Mouse (Mus musculus) midbrain, embryonic 14.5 days (tissue): ENCODE measurements at regions not wholly inside any gene's neighbourhood (a gene's known extent, or its start where the extent isn't known, plus 50 kb on each side); places are given as distances from the start of the nearest gene placed in this dataset.

Experiments
- ATAC-seq: fragments of 200-750 bp; cut with Nextera tagmentation; 2 replicates; pipeline ENCODE4 v1.8.0; 2017; ENCODE audit warnings: moderate number of reproducible peaks, moderate library complexity; ENCODE audit not compliant: low FRiP score, low TSS enrichment
- DNase-seq: peaks from one replicate; pipeline ENCODE4 v3.0.0-alpha.2; 2015
- H3K27ac ChIP-seq: fragments of 300-500 bp; sonication (generic); replicated peaks from 2 replicates; pipeline ENCODE4 v1.5.1; 2014; ENCODE audit warnings: mild to moderate bottlenecking, low read depth, low read length, moderate library complexity
- H3K27me3 ChIP-seq: fragments of 300-500 bp; sonication (generic); 2 replicates; pipeline ENCODE4 v1.6.1; 2014; ENCODE audit warnings: low read length, control low read depth, mixed read lengths; ENCODE audit not compliant: control insufficient read depth, insufficient read depth
- H3K36me3 ChIP-seq: fragments of 300-500 bp; sonication (generic); 2 replicates; pipeline ENCODE4 v1.6.1; 2014; ENCODE audit warnings: low read length, control low read depth; ENCODE audit not compliant: control insufficient read depth, insufficient read depth
- H3K4me1 ChIP-seq: fragments of 300-500 bp; sonication (generic); 2 replicates; pipeline ENCODE4 v1.6.1; 2014; ENCODE audit warnings: mild to moderate bottlenecking, antibody characterized with exemption, low read length, control low read depth; ENCODE audit not compliant: control insufficient read depth, insufficient read depth
- H3K4me2 ChIP-seq: fragments of 300-500 bp; sonication (generic); 2 replicates; pipeline ENCODE4 v1.6.1; 2014; ENCODE audit warnings: mild to moderate bottlenecking, low read length, moderate library complexity
- H3K4me3 ChIP-seq: fragments of 300-500 bp; sonication (generic); replicated peaks from 2 replicates; pipeline ENCODE4 v1.5.1; 2014; ENCODE audit warnings: low read depth, low read length
- H3K9ac ChIP-seq: fragments of 300-500 bp; sonication (generic); replicated peaks from 2 replicates; pipeline ENCODE4 v1.6.1; 2014; ENCODE audit warnings: mild to moderate bottlenecking, low read length, moderate library complexity
- H3K9me3 ChIP-seq: fragments of 300-500 bp; sonication (generic); 2 replicates; pipeline ENCODE4 v1.6.1; 2016; ENCODE audit warnings: low read length, control low read depth, mixed read lengths; ENCODE audit not compliant: control insufficient read depth
- WGBS: fragments of 180-500 bp; shearing (Covaris S2); extraction: QIAGEN DNeasy Blood & Tissue Kit; methylation state at CpG from one replicate; pipeline ENCODE4 v1.1.7; 2014; 5-methylcytosine and 5-hydroxymethylcytosine counted together

GRCm38 (mm10) chr11:71937108-71937507 lies 100.2 kb downstream of the Aipl1 start:
- H3K9me3 ChIP-seq = no peaks in the 10 kb centered on the region
- H3K27ac ChIP-seq = no peak overlapping the region
- H3K36me3 ChIP-seq = no peaks in the 10 kb centered on the region
- ATAC-seq (no peak), DNase-seq (no peak)
- WGBS = 40% methylated on average over 6 of the region's 6 CpGs
- no peak overlapping the region for H3K4me3 ChIP-seq
- no peaks in the 10 kb centered on the region for H3K4me1 ChIP-seq
- no peaks in the 10 kb centered on the region for H3K27me3 ChIP-seq
- no peak overlapping the region for H3K9ac ChIP-seq
- H3K4me2 ChIP-seq = no peak overlapping the region

GRCm38 (mm10) chr11:71929716-71930488 lies 107.4 kb downstream of the Aipl1 start:
- ATAC-seq (no peak), DNase-seq (no peak)
- no peak overlapping the region for H3K4me2 ChIP-seq
- no peak overlapping the region for H3K9ac ChIP-seq
- WGBS = 83% methylated on average over 7 of the region's 7 CpGs
- H3K4me1 ChIP-seq = no peaks in the 10 kb centered on the region
- no peaks in the 10 kb centered on the region for H3K36me3 ChIP-seq
- no peak overlapping the region for H3K4me3 ChIP-seq
- H3K27me3 ChIP-seq = no peaks in the 10 kb centered on the region
- no peak overlapping the region for H3K27ac ChIP-seq
- H3K9me3 ChIP-seq = no peaks in the 10 kb centered on the region

- no peak overlapping the region for H3K9ac ChIP-seq
- no peaks in the 10 kb centered on the region for H3K27me3 ChIP-seq
- H3K4me3 ChIP-seq = no peak overlapping the region
- WGBS = 69% methylated on average over 5 of the region's 5 CpGs
- H3K9me3 ChIP-seq = no peaks in the 10 kb centered on the region
- no peaks in the 10 kb centered on the region for H3K4me1 ChIP-seq
- H3K4me2 ChIP-seq = no peak overlapping the region
- ATAC-seq (no peak), DNase-seq (no peak)
- H3K27ac ChIP-seq = no peak overlapping the region
- H3K36me3 ChIP-seq = no peaks in the 10 kb centered on the region
Measured at GRCm38 (mm10) chr11:71914665-71915064, 122.6 kb downstream of the Aipl1 start.

GRCm38 (mm10) chr11:71912626-71913025 lies 124.7 kb downstream of the Aipl1 start:
- WGBS = 91% methylated on average over 5 of the region's 5 CpGs
- H3K4me1 ChIP-seq = no peaks in the 10 kb centered on the region
- no peak for ATAC-seq

DNA sequence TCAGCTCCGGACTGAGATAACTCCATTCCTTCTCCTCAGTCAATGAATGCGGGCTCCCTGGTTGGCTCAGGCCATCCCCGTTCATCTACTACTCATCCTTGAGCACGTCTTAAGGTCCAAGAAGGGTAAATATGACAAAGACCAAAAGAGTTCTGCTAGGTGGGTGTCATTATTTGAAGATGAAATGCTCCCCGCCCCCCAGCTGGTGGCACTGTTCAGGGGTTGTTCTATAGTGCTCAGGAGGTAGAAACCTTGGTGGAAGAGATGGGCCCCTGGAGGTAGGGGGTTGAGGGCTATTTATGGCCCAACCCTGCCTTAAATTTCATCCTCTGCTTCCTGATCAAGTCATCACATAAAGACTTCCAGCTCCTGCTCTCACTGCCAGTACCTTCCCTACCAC lies 126.0 kb downstream of the Aipl1 start:
- ATAC-seq = no peak
- no peaks in the 10 kb centered on the region for H3K36me3 ChIP-seq
- no peaks in the 10 kb centered on the region for H3K4me1 ChIP-seq
- H3K4me3 ChIP-seq = no peak overlapping the region
- no peaks in the 10 kb centered on the region for H3K27me3 ChIP-seq
- H3K9me3 ChIP-seq = no peaks in the 10 kb centered on the region
- H3K4me2 ChIP-seq = no peak overlapping the region
- H3K27ac ChIP-seq = no peak overlapping the region
- H3K9ac ChIP-seq = no peak overlapping the region
- WGBS = 86% methylated on average over 5 of the region's 5 CpGs
- no peak for DNase-seq

More at GRCm38 (mm10) chr11:71912626-71913025, 124.7 kb downstream of the Aipl1 start:
- Histone ChIP-seq H3K9me3 (no peaks in the 10 kb centered on the region), H3K27ac (no peak overlapping the region), H3K36me3 (no peaks in the 10 kb centered on the region), H3K4me2 (no peak overlapping the region), H3K4me3 (no peak overlapping the region), H3K27me3 (no peaks in the 10 kb centered on the region), H3K9ac (no peak overlapping the region)
- no peak for DNase-seq

GRCm38 (mm10) chr11:71908616-71909015 lies 128.7 kb downstream of the Aipl1 start:
- ATAC-seq = no peak
- Histone ChIP-seq H3K9ac (no peak overlapping the region), H3K4me3 (no peak overlapping the region), H3K4me2 (no peak overlapping the region), H3K4me1 (no peaks in the 10 kb centered on the region), H3K27ac (no peak overlapping the region), H3K9me3 (no peaks in the 10 kb centered on the region), H3K27me3 (no peaks in the 10 kb centered on the region), H3K36me3 (no peaks in the 10 kb centered on the region)
- no peak for DNase-seq
- 30% methylated on average over 7 of the region's 7 CpGs for WGBS

GRCm38 (mm10) chr11:71903020-71903410 lies 134.3 kb downstream of the Aipl1 start:
- WGBS = 43% methylated on average over 2 of the region's 2 CpGs
- H3K27me3 ChIP-seq = no peaks in the 10 kb centered on the region
- no peak overlapping the region for H3K4me3 ChIP-seq
- H3K9me3 ChIP-seq = no peaks in the 10 kb centered on the region
- no peak overlapping the region for H3K9ac ChIP-seq
- no peaks in the 10 kb centered on the region for H3K36me3 ChIP-seq
- H3K27ac ChIP-seq = no peak overlapping the region
- ATAC-seq = peak; percentile 60; the same call in 1 of the 2 replicates
- H3K4me2 ChIP-seq = no peak overlapping the region
- peaks cover 7% of the 10 kb centered on the region; the same call in 1 of the 2 replicates for H3K4me1 ChIP-seq
- DNase-seq = peak; percentile 45

DNA sequence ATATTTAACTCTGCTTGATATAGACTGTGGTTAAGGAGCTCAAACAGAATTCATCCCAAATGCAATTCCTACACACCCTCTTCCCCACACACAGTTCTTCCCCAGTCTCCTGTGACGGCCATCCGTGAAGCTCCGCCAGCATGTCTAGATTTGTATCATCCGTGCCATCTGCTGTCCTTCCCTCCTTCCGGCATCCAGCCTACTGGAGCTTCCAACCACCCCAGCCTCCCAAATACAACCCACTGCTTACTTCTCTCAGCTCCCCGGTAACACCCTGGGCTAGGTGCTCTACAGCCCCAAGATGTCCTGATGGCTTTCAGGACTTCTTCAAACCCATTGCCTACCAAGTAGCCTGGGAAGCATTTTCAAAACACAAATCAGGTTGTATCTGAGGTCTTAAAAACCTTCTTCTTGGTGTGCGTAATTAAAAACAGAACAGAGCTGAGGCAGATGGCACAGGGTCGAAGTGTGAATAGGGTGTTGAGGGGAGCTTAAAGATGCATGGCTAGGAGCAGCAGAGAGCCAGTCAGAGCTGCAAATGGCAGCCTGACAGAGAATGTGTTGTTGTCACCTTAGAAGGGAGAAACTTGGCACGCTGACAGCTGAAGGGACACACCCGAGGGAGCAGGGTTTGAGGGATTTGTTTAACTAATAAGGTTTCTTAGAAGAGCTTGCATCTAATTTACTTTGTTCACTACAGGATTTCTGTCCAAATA lies 134.8 kb downstream of the Aipl1 start:
- WGBS = 54% methylated on average over 10 of the region's 10 CpGs
- Histone ChIP-seq H3K27me3 (no peaks in the 10 kb centered on the region), H3K4me3 (no peak overlapping the region), H3K9me3 (no peaks in the 10 kb centered on the region), H3K27ac (0 out of 2 replicates have a peak overlapping the region, but pooled peaks have one; percentile 32), H3K4me2 (no peak overlapping the region), H3K36me3 (no peaks in the 10 kb centered on the region), H3K9ac (no peak overlapping the region), H3K4me1 (peaks cover 7% of the 10 kb centered on the region; the same call in 1 of the 2 replicates)
- ATAC-seq (no peak; the same call in 1 of the 2 replicates), DNase-seq (peak; percentile 77)

DNA sequence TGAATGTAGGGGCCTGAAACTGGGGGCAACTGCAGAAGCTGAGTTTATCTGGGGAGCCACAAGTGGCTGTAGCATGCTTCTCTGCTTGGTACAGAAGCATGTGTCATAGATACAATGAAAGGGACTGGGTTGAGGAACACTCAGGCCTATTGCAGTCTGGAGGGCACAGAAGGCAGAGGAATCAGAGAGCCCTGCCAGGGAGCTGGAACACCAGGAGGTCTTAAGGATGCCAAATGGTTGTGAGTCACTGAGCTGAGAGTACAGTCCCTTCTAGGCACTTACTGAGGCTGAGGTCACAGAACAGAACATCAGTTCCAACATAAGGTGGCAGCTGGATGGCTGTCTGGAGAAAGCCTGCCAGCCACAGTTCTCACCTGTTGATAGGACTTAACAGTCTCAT lies 136.5 kb downstream of the Aipl1 start:
- no peaks in the 10 kb centered on the region for H3K27me3 ChIP-seq
- H3K4me3 ChIP-seq = no peak overlapping the region
- DNase-seq (no peak), ATAC-seq (no peak)
- peaks cover 7% of the 10 kb centered on the region; the same call in 1 of the 2 replicates for H3K4me1 ChIP-seq
- no peaks in the 10 kb centered on the region for H3K9me3 ChIP-seq
- H3K9ac ChIP-seq = no peak overlapping the region
- H3K36me3 ChIP-seq = no peaks in the 10 kb centered on the region
- H3K4me2 ChIP-seq = no peak overlapping the region
- H3K27ac ChIP-seq = no peak overlapping the region
